Mouse (Mus musculus) ES-E14 (cell line): ENCODE results near the gene Atp5s.

ENCODE experiments used
- CHD2 ChIP-seq: IDR thresholded peaks from 2 replicates; pipeline ENCODE4 v1.6.1; 2014; ENCODE audit warnings: mild to moderate bottlenecking, low read depth, low read length, inconsistent platforms
- HCFC1 ChIP-seq: IDR thresholded peaks from 2 replicates; pipeline ENCODE4 v1.6.1; 2012; ENCODE audit warnings: low read length, inconsistent platforms, borderline replicate concordance; ENCODE audit not compliant: insufficient read depth
- MAFK ChIP-seq: IDR thresholded peaks from 2 replicates; pipeline ENCODE4 v1.6.1; 2014; ENCODE audit warnings: mild to moderate bottlenecking, low read depth, low read length, inconsistent platforms; ENCODE audit not compliant: insufficient read depth
- ZC3H11A ChIP-seq: IDR thresholded peaks from 2 replicates; pipeline ENCODE4 v1.6.1; 2012; ENCODE audit warnings: low read depth, mild to moderate bottlenecking, inconsistent platforms, low read length, borderline replicate concordance
- ZNF384 ChIP-seq: IDR thresholded peaks from 2 replicates; pipeline ENCODE4 v1.6.1; 2012; ENCODE audit warnings: low read depth, low read length, inconsistent platforms

DNA sequence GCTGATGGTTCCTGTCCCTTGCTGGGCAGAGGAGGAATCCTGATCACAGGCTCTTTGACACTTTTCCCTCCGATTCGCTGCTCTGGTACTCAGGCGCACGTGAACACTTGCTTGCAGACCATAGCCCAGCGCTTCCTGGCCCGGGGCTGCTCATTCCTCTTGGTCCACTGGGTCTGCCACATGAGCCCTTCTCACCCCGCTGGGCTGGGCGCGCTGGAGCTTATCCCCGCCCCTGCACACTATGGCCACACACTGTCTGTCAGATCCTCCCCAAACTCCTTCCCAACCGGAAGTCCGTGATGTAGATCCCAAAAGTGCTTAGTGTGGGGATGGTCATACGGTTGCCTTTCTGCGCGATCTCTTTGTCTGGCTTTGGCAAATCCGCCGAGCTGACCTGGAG, 31.3 kb upstream of the Atp5s start:
- TF ChIP-seq ZNF384: no peak
- TF ChIP-seq CHD2: no peak
- no peak for TF ChIP-seq HCFC1
- no peak for TF ChIP-seq MAFK
- TF ChIP-seq ZC3H11A: no peak
